Mouse (Mus musculus): Measurements from ENCODE around the gene Pgs1.

- no peak for TF ChIP-seq CTCF (IDR thresholded peaks at IDR 0.05; ENCODE audit: low read depth)
- TF ChIP-seq EP300 (IDR thresholded peaks at IDR 0.05; ENCODE audit: low read depth), result no peak
Observed at GRCm38 (mm10) chr11:117979388-117979787, 6.7 kb upstream of the Pgs1 start.
